Mouse (Mus musculus) induced T-regulatory cell, adult 2 months (primary cell): ENCODE measurements around the gene Hspa12a.

Experiments used
- DNase-seq: peaks from one replicate; pipeline ENCODE4 v3.0.0-alpha.2; 2012; ENCODE audit warnings: low read depth

Hspa12a gene

GRCm38 (mm10) chr19:58942841-58943828, at the start of gene Hspa12a, which contains the start of gene Eno4:
Hspa12a (minus strand) TSS chr19:58943654.
Eno4 (plus strand) TSS chr19:58943425.
- peak; percentile 96 for DNase-seq

DNA sequence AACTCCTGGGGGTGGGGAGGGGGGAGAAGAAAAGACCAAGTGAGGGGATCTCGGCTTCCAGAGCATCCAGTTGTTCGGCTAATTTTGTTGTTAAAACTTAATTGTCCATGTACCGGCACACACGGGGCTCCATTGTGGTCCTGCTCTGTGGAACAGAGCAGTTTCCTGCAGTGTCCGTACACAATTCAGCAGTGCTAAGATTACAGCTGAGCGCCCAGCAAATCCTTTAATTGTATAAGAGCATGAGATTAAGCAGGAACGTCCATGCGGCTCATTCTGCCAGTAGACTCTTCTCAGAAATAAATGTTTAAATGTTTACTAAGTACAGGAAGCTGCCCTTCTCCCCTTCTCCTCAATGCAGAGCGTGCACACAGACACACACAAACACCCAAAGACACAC, 38.1 kb upstream of the Hspa12a start:
- DNase-seq: no peak

DNA sequence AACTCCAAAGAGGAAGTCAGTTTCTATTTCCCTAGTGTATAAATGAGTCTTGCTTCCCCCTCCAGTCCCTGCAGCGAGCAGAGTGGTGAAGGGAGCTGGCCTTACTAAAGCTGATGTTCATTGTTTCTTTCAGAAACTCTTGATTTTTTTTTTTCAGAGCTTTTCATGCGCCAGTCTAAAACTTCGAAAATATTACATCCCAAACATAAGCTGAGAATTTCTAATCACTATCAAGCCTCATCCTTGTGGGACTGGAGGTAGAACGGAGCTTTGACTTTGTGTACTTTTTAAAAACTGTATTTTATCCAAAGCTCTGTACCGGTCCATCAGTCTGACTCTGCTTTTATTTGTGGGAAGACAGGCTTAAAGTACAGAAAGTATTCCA, 36.6 kb upstream of the Hspa12a start:
- no peak for DNase-seq

DNA sequence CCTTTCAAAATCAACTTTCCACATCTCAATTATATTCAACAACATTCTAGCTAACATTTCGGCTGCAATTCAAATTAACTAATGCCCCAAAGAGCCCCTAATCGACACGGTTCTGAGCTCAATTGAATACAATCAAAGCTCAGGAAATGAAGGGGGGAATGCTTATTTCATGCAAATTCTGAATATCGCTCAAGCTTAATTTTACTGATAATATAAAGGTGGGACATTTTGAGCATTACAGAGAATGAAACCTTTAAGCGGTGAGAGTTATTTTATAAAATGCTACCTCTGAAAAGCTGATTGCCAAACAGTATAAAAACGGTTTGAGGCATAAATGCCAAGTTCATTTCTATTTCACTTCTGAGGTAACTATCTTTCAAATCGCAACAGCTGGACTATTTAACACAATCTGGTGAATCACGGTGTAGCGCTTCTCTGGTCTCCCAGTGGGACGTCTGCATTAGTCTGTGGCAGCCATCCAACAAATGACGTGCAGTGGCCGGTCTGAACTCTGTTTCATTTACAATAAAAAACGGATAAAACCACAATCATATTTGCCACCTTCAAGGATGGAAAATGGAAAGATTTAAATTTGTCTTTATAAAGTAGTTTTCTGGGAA, 36.1 kb upstream of the Hspa12a start:
- DNase-seq: no peak

DNA sequence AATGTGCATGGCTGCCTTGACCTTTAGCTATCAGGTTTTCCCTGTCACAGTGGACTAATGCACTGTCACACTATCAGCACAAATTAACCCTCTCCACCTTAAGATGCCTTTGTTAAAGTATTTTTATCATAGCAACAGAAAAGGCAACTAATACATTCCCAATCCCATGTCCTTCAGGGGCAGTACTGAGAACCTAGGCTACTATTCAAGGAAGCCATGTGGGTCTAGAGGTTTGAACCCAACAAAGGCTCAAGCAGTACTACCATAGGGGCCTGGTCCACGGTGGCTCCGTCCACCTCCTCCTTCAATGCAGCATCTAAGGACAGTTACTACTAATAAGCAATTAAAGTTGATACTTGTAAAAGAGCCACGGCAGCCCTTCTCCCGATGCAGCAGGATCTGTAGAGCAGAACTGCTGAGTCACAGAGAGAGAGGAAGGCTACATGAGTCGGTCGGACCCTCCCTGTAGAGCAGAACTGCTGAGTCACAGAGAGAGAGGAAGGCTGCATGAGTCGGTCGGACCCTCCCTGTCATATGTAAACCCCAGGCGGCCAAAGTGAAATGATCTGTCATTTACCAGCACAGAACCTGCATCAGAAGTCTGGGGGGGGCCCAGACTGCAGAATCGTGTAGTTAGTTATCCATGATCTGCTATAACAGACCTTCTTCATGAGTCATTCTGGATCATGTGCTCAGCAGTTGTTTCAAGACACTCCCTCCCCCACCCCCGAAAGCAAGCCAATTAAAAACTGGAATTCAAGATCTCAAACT, 35.1 kb upstream of the Hspa12a start:
- no peak for DNase-seq

GRCm38 (mm10) chr19:58975216-58975863, 31.9 kb upstream of the Hspa12a start:
- DNase-seq: no peak

GRCm38 (mm10) chr19:58974126-58974525, 30.7 kb upstream of the Hspa12a start:
- DNase-seq: no peak

GRCm38 (mm10) chr19:58970826-58971225, 27.4 kb upstream of the Hspa12a start:
- DNase-seq: no peak

DNA sequence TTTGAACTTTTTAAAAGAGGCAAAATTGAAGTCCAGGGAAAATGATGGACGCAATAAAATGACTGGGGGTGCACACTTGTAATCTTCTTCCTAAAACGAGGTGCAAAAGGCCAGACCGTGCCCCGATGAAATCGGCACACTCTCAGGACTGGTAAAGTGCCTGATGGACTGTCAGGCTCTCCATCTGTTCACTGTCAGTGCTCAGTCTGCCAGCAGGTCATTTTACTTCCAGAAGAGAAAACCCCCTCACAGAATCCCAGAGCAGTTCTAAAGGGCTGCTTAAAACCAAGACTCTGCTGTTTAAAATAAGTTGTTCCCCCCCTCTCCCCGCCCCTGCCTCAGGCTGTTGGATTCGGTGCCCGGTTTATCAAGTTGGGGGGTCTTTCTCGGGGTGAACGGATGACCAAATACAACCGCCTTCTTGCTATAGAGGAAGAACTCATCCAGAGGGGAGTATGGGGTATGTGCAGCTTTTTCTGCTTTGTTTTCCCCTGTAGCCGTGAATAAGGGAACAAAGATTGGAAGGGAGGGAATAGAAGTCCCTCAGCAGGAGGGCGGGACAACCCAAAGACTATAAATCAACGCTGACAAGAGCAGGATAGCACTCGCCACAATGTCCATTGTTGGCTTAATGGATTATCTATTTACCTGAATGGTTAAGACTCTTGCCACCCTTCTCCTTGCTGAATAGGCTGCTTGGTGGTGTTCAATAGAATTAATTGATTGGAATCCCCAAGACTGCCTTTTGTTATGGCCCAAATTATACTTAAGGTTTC, 25.5 kb upstream of the Hspa12a start:
- DNase-seq: no peak

DNA sequence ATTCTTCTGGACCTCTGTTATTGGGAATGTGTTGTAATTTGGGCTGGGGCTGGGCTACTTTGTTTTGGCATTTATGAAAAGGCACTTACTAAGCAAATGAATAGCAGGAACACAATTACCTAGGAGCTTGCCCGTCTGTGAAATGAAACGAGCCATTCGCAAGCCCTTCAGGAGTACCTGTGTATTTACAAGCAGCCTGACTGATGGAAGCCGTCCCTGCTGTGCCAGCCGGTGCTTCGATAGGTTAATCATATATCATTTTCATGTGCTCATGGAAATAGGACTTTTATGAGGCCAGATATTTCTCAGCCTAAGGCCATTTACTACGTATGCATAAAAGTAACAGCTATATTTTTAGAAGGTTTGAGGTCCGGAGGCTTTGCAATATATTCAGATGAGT, 19.6 kb upstream of the Hspa12a start:
- no peak for DNase-seq

DNA sequence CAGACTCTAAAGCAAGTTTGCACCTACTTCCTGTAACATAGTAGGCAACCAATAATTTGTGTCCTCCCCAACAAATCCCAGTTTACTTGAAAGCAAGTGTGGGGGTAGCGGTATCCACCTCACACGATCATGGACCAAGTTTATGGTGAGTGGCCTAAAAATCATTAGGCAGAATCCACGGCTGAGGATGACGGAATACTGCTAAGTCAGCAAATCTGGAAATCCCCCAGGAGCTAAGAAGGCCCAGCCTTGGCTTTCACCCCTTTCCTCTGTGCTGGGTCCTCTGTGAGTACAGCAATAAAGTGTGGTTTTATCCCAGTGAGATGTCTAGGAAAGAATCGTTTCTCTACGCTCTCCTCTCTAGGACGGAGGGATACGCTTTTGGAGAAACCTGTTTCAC, 11.3 kb upstream of the Hspa12a start:
- DNase-seq: no peak

GRCm38 (mm10) chr19:58952236-58952635, 8.8 kb upstream of the Hspa12a start:
- no peak for DNase-seq

GRCm38 (mm10) chr19:58951521-58951920, 8.1 kb upstream of the Hspa12a start:
- no peak for DNase-seq

DNA sequence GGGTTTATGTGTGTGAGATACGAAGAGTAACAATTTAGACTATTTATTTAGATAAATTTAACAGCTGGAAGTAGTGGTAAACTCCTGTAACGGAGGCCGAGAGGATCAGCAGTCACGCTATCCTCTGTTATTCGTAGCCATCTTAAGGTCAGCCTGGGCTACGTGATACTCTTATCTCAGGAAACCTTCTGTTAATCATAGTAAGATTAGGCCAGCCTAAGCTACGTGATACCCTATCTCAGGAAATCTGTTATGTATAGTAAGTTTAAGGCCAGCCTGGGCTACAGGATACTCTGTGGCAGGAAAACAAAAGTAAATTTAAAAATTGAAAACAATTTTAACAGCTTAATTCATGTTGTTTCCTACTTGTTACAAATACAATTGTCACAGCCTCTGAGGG, 2.5 kb upstream of the Hspa12a start:
- no peak for DNase-seq

- no peak for DNase-seq
Measured at GRCm38 (mm10) chr19:58933062-58933461, 10.4 kb downstream of the Hspa12a start.

- DNase-seq: no peak
Measured at GRCm38 (mm10) chr19:58931081-58931800, 12.2 kb downstream of the Hspa12a start.

- DNase-seq: no peak
Measured at GRCm38 (mm10) chr19:58919148-58919547, 24.3 kb downstream of the Hspa12a start.

- peak; percentile 7 for DNase-seq
Measured at GRCm38 (mm10) chr19:58918597-58918996, 24.9 kb downstream of the Hspa12a start.

DNA sequence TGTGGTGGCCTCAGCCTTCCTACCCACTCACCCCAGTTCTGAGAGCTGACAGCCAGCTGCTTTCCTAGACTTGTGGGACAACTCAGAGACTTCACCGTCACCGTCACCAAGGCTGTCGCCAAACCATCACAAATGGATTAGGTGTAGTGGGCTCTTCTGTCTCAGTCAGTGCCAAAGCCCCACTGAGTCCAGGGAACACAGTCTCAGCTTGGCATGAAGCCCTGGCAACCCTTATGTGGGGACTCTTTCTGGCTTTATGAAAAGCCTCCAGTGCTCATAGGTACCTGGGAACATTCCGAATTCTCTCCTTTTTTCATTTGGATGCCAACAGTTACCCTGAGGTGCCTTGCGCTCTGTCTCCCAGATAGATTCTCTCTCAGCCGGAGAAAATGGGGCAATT, 30.2 kb downstream of the Hspa12a start:
- no peak for DNase-seq

- peak; percentile 54 for DNase-seq
Measured at GRCm38 (mm10) chr19:58911386-58911785, 32.1 kb downstream of the Hspa12a start.
